Mouse (Mus musculus): Measurements from ENCODE around the gene Ighmbp2.

DNA sequence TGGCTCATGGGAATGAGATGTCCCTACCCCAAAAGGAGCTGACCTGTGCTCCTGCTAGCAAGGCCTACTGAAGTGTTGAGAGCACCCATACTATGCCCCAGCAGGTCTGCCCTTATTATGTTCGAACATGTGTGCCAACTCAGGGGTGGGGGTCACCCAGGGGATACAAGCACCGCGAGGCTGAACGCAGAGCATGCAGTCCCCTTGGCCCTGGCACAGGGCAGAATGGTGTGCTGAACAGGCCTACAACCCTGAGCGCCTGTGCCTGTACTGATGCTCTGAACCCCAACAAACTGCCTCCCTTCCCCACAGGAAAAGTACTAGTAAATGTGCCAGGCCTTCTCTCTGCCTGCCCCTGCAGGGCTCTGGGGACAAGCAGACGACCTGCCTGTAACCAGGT is 18.5 kb downstream of the Ighmbp2 start:
- TF ChIP-seq CTCF (IDR thresholded peaks at IDR 0.05): no peak
- no peak for TF ChIP-seq EP300 (IDR thresholded peaks at IDR 0.05)

All from lung, postnatal 0 days (tissue).